Mouse (Mus musculus) bone marrow, adult 2 months (tissue): ENCODE data around the gene Pcsk4.

Experiments
- CTCF ChIP-seq: fragments of 200-500 bp; IDR thresholded peaks from 2 replicates; pipeline ENCODE4 v1.5.1; 2011; ENCODE audit warnings: low read length, control low read depth; ENCODE audit not compliant: control insufficient read depth, insufficient read depth
- POLR2A ChIP-seq: fragments of 200-500 bp; IDR thresholded peaks from 2 replicates; pipeline ENCODE4 v1.6.1; 2011; ENCODE audit warnings: low read depth, mild to moderate bottlenecking, control low read depth, low read length, borderline replicate concordance; ENCODE audit not compliant: control insufficient read depth

DNA sequence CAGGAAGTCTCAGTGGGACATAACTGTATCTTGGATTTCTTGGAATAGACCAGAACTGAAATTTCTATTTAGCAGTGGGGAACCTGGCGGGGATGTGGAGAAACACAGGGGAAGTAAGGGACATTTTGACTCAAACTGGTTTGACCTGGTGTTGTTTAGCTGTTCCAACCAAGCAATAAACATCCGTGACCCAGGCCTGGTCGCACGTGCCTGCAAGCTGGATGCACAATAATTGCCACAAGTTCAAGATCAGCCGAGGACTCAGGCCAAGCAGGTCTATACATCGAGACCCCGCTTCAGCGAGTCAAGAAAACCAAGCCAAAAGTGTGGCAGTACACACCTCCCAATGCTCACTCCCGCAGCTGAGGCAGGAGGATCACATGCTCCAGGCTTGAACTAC, 42.7 kb upstream of the Pcsk4 start:
- TF ChIP-seq POLR2A (no peak), CTCF (no peak)
